Mouse (Mus musculus): ENCODE measurements at regions not wholly inside any gene's neighbourhood (a gene's known extent, or its start where the extent isn't known, plus 50 kb on each side); places are given as distances from the start of the nearest gene placed in this dataset.
A peak's percentile ranks its signal among the peaks of the same experiment; 100 is the strongest.

GRCm38 (mm10) chr2:75423872-75424271 lies 235.2 kb upstream of the Hnrnpa3 start:
- H3K9me3 ChIP-seq (replicated peaks) = no peaks in the 10 kb centered on the region
- H3K36me3 ChIP-seq = no peaks in the 10 kb centered on the region
- peak; percentile 84 for ATAC-seq (ENCODE audit: low FRiP score)
- WGBS = 32% methylated on average over 5 of the region's 5 CpGs
- peak overlapping the region; percentile 88 for H3K27ac ChIP-seq
- no peak overlapping the region for H3K4me3 ChIP-seq
- peak overlapping the region; percentile 26; the same call in 1 of the 2 replicates for H3K4me2 ChIP-seq (replicated peaks)
- no peak overlapping the region for H3K9ac ChIP-seq
- H3K4me1 ChIP-seq = peaks cover 16% of the 10 kb centered on the region
- H3K27me3 ChIP-seq = no peaks in the 10 kb centered on the region

- H3K4me3 ChIP-seq = no peak overlapping the region
- 28% methylated on average over 7 of the region's 7 CpGs for WGBS
- H3K36me3 ChIP-seq = no peaks in the 10 kb centered on the region
- peaks cover 16% of the 10 kb centered on the region for H3K4me1 ChIP-seq
- H3K27me3 ChIP-seq = no peaks in the 10 kb centered on the region
- H3K4me2 ChIP-seq (replicated peaks) = peak overlapping the region; percentile 26; the same call in 1 of the 2 replicates
- H3K9me3 ChIP-seq (replicated peaks) = no peaks in the 10 kb centered on the region
- no peak for ATAC-seq (ENCODE audit: low FRiP score)
- no peak overlapping the region for H3K9ac ChIP-seq
- H3K27ac ChIP-seq = peak overlapping the region; percentile 88
Measured at GRCm38 (mm10) chr2:75424363-75424762, 234.7 kb upstream of the Hnrnpa3 start.

- no peaks in the 10 kb centered on the region for H3K36me3 ChIP-seq
- no peaks in the 10 kb centered on the region for H3K27me3 ChIP-seq
- no peaks in the 10 kb centered on the region for H3K9me3 ChIP-seq (replicated peaks)
- H3K9ac ChIP-seq = no peak overlapping the region
- H3K4me3 ChIP-seq = no peak overlapping the region
- H3K4me1 ChIP-seq = peaks cover 16% of the 10 kb centered on the region
- peak overlapping the region; percentile 88 for H3K27ac ChIP-seq
- ATAC-seq (ENCODE audit: low FRiP score) = peak; percentile 73
- 59% methylated on average over 14 of the region's 14 CpGs for WGBS
- H3K4me2 ChIP-seq (replicated peaks) = 0 out of 2 replicates have a peak overlapping the region, but pooled peaks have one; percentile 26
Measured at GRCm38 (mm10) chr2:75424911-75425310, 234.2 kb upstream of the Hnrnpa3 start.

GRCm38 (mm10) chr2:75425384-75425783 lies 233.7 kb upstream of the Hnrnpa3 start:
- H3K4me2 ChIP-seq (replicated peaks) = no peak overlapping the region; the same call in 1 of the 2 replicates
- H3K27me3 ChIP-seq = no peaks in the 10 kb centered on the region
- H3K4me3 ChIP-seq = no peak overlapping the region
- ATAC-seq (ENCODE audit: low FRiP score) = peak; percentile 77
- peak overlapping the region; percentile 88 for H3K27ac ChIP-seq
- 18% methylated on average over 7 of the region's 7 CpGs for WGBS
- no peaks in the 10 kb centered on the region for H3K36me3 ChIP-seq
- peaks cover 16% of the 10 kb centered on the region for H3K4me1 ChIP-seq
- H3K9me3 ChIP-seq (replicated peaks) = no peaks in the 10 kb centered on the region
- H3K9ac ChIP-seq = no peak overlapping the region

GRCm38 (mm10) chr2:75425791-75426190 lies 233.3 kb upstream of the Hnrnpa3 start:
- ATAC-seq (ENCODE audit: low FRiP score) = no peak
- no peaks in the 10 kb centered on the region for H3K27me3 ChIP-seq
- no peak overlapping the region for H3K4me3 ChIP-seq
- H3K4me1 ChIP-seq = peaks cover 16% of the 10 kb centered on the region
- no peaks in the 10 kb centered on the region for H3K36me3 ChIP-seq
- H3K9me3 ChIP-seq (replicated peaks) = no peaks in the 10 kb centered on the region
- WGBS = 43% methylated on average over 9 of the region's 9 CpGs
- no peak overlapping the region; the same call in 1 of the 2 replicates for H3K4me2 ChIP-seq (replicated peaks)
- peak overlapping the region; percentile 88 for H3K27ac ChIP-seq
- H3K9ac ChIP-seq = no peak overlapping the region

GRCm38 (mm10) chr2:75427936-75428458 lies 231.1 kb upstream of the Hnrnpa3 start:
- Histone ChIP-seq H3K9ac (no peak overlapping the region), H3K4me1 (peaks cover 11% of the 10 kb centered on the region), H3K27me3 (no peaks in the 10 kb centered on the region), H3K36me3 (no peaks in the 10 kb centered on the region), H3K4me3 (no peak overlapping the region), H3K4me2 (replicated peaks) (no peak overlapping the region), H3K27ac (no peak overlapping the region), H3K9me3 (replicated peaks) (no peaks in the 10 kb centered on the region)
- WGBS = 97% methylated on average over 4 of the region's 4 CpGs
- ATAC-seq (ENCODE audit: low FRiP score) = no peak

- H3K4me1 ChIP-seq = peaks cover 4% of the 10 kb centered on the region; the same call in 1 of the 2 replicates
- no peak for ATAC-seq (ENCODE audit: low FRiP score)
- no peaks in the 10 kb centered on the region for H3K27me3 ChIP-seq
- no peak overlapping the region for H3K27ac ChIP-seq
- H3K9ac ChIP-seq = no peak overlapping the region
- no peaks in the 10 kb centered on the region for H3K9me3 ChIP-seq (replicated peaks)
- 85% methylated on average over 4 of the region's 4 CpGs for WGBS
- H3K36me3 ChIP-seq = no peaks in the 10 kb centered on the region
- no peak overlapping the region for H3K4me2 ChIP-seq (replicated peaks)
- H3K4me3 ChIP-seq = no peak overlapping the region
Measured at GRCm38 (mm10) chr2:75430161-75430940, 228.7 kb upstream of the Hnrnpa3 start.

GRCm38 (mm10) chr2:75431981-75432380 lies 227.1 kb upstream of the Hnrnpa3 start:
- H3K4me1 ChIP-seq = 0 out of 2 replicates have a peak, but pooled peaks cover 4% of the 10 kb centered on the region
- WGBS = 93% methylated on average over 6 of the region's 6 CpGs
- no peak overlapping the region for H3K9ac ChIP-seq
- no peaks in the 10 kb centered on the region for H3K9me3 ChIP-seq (replicated peaks)
- no peak overlapping the region for H3K4me2 ChIP-seq (replicated peaks)
- H3K36me3 ChIP-seq = no peaks in the 10 kb centered on the region
- no peaks in the 10 kb centered on the region for H3K27me3 ChIP-seq
- no peak overlapping the region for H3K4me3 ChIP-seq
- no peak overlapping the region for H3K27ac ChIP-seq
- no peak for ATAC-seq (ENCODE audit: low FRiP score)

GRCm38 (mm10) chr2:75434521-75434920 lies 224.5 kb upstream of the Hnrnpa3 start:
- 88% methylated on average over 17 of the region's 17 CpGs for WGBS
- Histone ChIP-seq H3K9ac (no peak overlapping the region), H3K4me2 (replicated peaks) (no peak overlapping the region), H3K36me3 (no peaks in the 10 kb centered on the region), H3K9me3 (replicated peaks) (no peaks in the 10 kb centered on the region), H3K27ac (no peak overlapping the region), H3K27me3 (no peaks in the 10 kb centered on the region), H3K4me1 (0 out of 2 replicates have a peak, but pooled peaks cover 4% of the 10 kb centered on the region), H3K4me3 (no peak overlapping the region)
- no peak for ATAC-seq (ENCODE audit: low FRiP score)

- H3K4me1 ChIP-seq = 0 out of 2 replicates have a peak, but pooled peaks cover 4% of the 10 kb centered on the region
- WGBS = 81% methylated on average over 10 of the region's 10 CpGs
Measured at GRCm38 (mm10) chr2:75439522-75440230, 219.4 kb upstream of the Hnrnpa3 start.

GRCm38 (mm10) chr2:75442632-75443031 lies 216.4 kb upstream of the Hnrnpa3 start:
- H3K9ac ChIP-seq = no peak overlapping the region
- 35% methylated on average over 1 of the region's 1 CpGs for WGBS
- no peaks in the 10 kb centered on the region for H3K27me3 ChIP-seq
- no peaks in the 10 kb centered on the region for H3K4me1 ChIP-seq
- no peaks in the 10 kb centered on the region for H3K36me3 ChIP-seq
- H3K9me3 ChIP-seq (replicated peaks) = no peaks in the 10 kb centered on the region
- peak; percentile 52; the same call in 1 of the 2 replicates for ATAC-seq (ENCODE audit: low FRiP score)
- H3K4me2 ChIP-seq (replicated peaks) = no peak overlapping the region
- no peak overlapping the region for H3K4me3 ChIP-seq
- no peak overlapping the region for H3K27ac ChIP-seq

More at GRCm38 (mm10) chr2:75439522-75440230, 219.4 kb upstream of the Hnrnpa3 start:
- Histone ChIP-seq H3K36me3 (no peaks in the 10 kb centered on the region), H3K9me3 (replicated peaks) (no peaks in the 10 kb centered on the region), H3K9ac (no peak overlapping the region), H3K27ac (no peak overlapping the region), H3K27me3 (no peaks in the 10 kb centered on the region), H3K4me2 (replicated peaks) (no peak overlapping the region), H3K4me3 (no peak overlapping the region)
- no peak for ATAC-seq (ENCODE audit: low FRiP score)

GRCm38 (mm10) chr2:75445189-75445588 lies 213.9 kb upstream of the Hnrnpa3 start:
- no peaks in the 10 kb centered on the region for H3K4me1 ChIP-seq
- H3K4me3 ChIP-seq = no peak overlapping the region
- no peaks in the 10 kb centered on the region for H3K27me3 ChIP-seq
- ATAC-seq (ENCODE audit: low FRiP score) = no peak
- H3K27ac ChIP-seq = no peak overlapping the region
- no peak overlapping the region for H3K9ac ChIP-seq
- no peaks in the 10 kb centered on the region for H3K36me3 ChIP-seq
- H3K9me3 ChIP-seq (replicated peaks) = no peaks in the 10 kb centered on the region
- H3K4me2 ChIP-seq (replicated peaks) = no peak overlapping the region

All from hindbrain, embryonic 12.5 days (tissue).